Mouse (Mus musculus) liver, embryonic 14.5 days (tissue): ENCODE measurements around the gene Rpl41. TPM values are rescaled to one million over a fixed set of nuclear protein-coding genes. Genes with fewer than 3 reads are reported as not detected.
"Not testable (repeated sequence)": the region's sequence is repeated elsewhere in the genome, so short reads cannot be mapped to it uniquely, and the experiment has no call there.

Experiments
- ATAC-seq: fragments of 200-750 bp; cut with Nextera tagmentation; 2 replicates; pipeline ENCODE4 v1.8.0; 2017; ENCODE audit warnings: moderate number of reproducible peaks, mild to moderate bottlenecking, moderate library complexity; ENCODE audit not compliant: insufficient read depth
- DNase-seq, 3 experiments: peaks; one replicate each; pipeline ENCODE4 v3.0.0-alpha.2; 2012 to 2013; ENCODE audit warnings: low read depth in 3 of 3, low spot score in 3 of 3
- H3K27ac ChIP-seq: fragments of 300-500 bp; sonication (generic); 2 replicates; pipeline ENCODE4 v1.5.1; 2014; ENCODE audit warnings: moderate library complexity, mild to moderate bottlenecking, control low read depth, inconsistent platforms
- H3K27me3 ChIP-seq: fragments of 300-500 bp; sonication (generic); 2 replicates; pipeline ENCODE4 v1.6.1; 2014; ENCODE audit warnings: mild to moderate bottlenecking, low read length, moderate library complexity; ENCODE audit not compliant: control insufficient read depth, insufficient read depth
- H3K36me3 ChIP-seq: fragments of 300-500 bp; sonication (generic); replicated peaks from 2 replicates; pipeline ENCODE4 v1.6.1; 2014; ENCODE audit warnings: low read depth; ENCODE audit not compliant: control insufficient read depth, insufficient read depth
- H3K4me1 ChIP-seq, 2 experiments: fragments of 200-500 bp in 1 of 2; fragments of 300-500 bp in 1 of 2; sonication (generic) in 1 of 2; replicated peaks; 2 replicates each; pipeline ENCODE4 v1.6.1; 2012 to 2014; ENCODE audit warnings: antibody characterized with exemption in 1 of 2, inconsistent platforms in 1 of 2, low read length in 1 of 2; ENCODE audit not compliant: control insufficient read depth in 2 of 2, insufficient read depth in 2 of 2
- H3K4me2 ChIP-seq: fragments of 300-500 bp; sonication (generic); 2 replicates; pipeline ENCODE4 v1.6.1; 2014; ENCODE audit warnings: low read depth, mild to moderate bottlenecking, control low read depth, moderate library complexity
- H3K4me3 ChIP-seq, 2 experiments: fragments of 200-500 bp in 1 of 2; fragments of 300-500 bp in 1 of 2; sonication (generic) in 1 of 2; 2 replicates each; pipeline ENCODE4 v1.5.1; 2012 to 2014; ENCODE audit warnings: low read depth in 2 of 2, low read length in 2 of 2, mild to moderate bottlenecking in 2 of 2, control low read depth in 1 of 2, inconsistent platforms in 1 of 2, moderate library complexity in 1 of 2; ENCODE audit not compliant: insufficient read depth in 1 of 2
- H3K9ac ChIP-seq: fragments of 300-500 bp; sonication (generic); replicated peaks from 2 replicates; pipeline ENCODE4 v1.6.1; 2014; ENCODE audit warnings: mild to moderate bottlenecking, control low read depth, moderate library complexity
- H3K9me3 ChIP-seq: fragments of 300-500 bp; sonication (generic); 2 replicates; pipeline ENCODE4 v1.6.1; 2016; ENCODE audit warnings: low read length, mixed read lengths; ENCODE audit not compliant: control insufficient read depth
- CTCF ChIP-seq: IDR thresholded peaks from 2 replicates; pipeline ENCODE4 v1.5.1; 2016; ENCODE audit warnings: antibody characterized with exemption, low read depth, control low read depth
- EP300 ChIP-seq: IDR thresholded peaks from 2 replicates; pipeline ENCODE4 v1.6.1; 2016; ENCODE audit warnings: antibody characterized with exemption, low read depth
- WGBS: fragments of 180-500 bp; shearing (Covaris S2); extraction: QIAGEN DNeasy Blood & Tissue Kit; methylation state at CpG from one replicate; pipeline ENCODE4 v1.1.7; 2014; ENCODE audit not compliant: insufficient replicate concordance; 5-methylcytosine and 5-hydroxymethylcytosine counted together
- polyA plus RNA-seq, 2 experiments: library from polyadenylated mRNA; depleted of rRNA in 1 of 2; stranded (reverse) in 1 of 2; unstranded in 1 of 2; fragments of >200 nt; fragmentation: Nextera tagmentation in 1 of 2; extraction: Ambion mirVana in 1 of 2; gene quantifications; 2 replicates each; pipeline versions ENCODE4 v1.2.1 to v1.2.3; 2012 to 2014

Rpl41 gene
- polyA plus RNA-seq, 2 experiments, result 2,546 to 3,454 TPM

- TF ChIP-seq EP300 (no peak), CTCF (no peak)
- Histone ChIP-seq H3K9ac (no peak overlapping the region), H3K36me3 (peaks cover 46% of the 10 kb centered on the region), H3K4me3 (no peak overlapping the region), H3K4me1 (no peaks in the 10 kb centered on the region), H3K27me3 (no peaks in the 10 kb centered on the region), H3K4me2 (no peak overlapping the region), H3K9me3 (no peaks in the 10 kb centered on the region), H3K27ac (no peak overlapping the region)
- WGBS, result 76% methylated on average over 6 of the region's 6 CpGs
- no peak for DNase-seq
- ATAC-seq, result no peak
Measured at GRCm38 (mm10) chr10:128556963-128557362, 7.9 kb upstream of the Rpl41 start.

GRCm38 (mm10) chr10:128556286-128556685 is 7.2 kb upstream of the Rpl41 start:
- Histone ChIP-seq H3K27ac (no peak overlapping the region), H3K9me3 (no peaks in the 10 kb centered on the region), H3K36me3 (peaks cover 40% of the 10 kb centered on the region), H3K27me3 (no peaks in the 10 kb centered on the region), H3K4me2 (no peak overlapping the region), H3K4me1 (no peaks in the 10 kb centered on the region), H3K4me3 (no peak overlapping the region), H3K9ac (no peak overlapping the region)
- DNase-seq, result no peak
- TF ChIP-seq EP300 (no peak), CTCF (peak; percentile 53)
- no peak for ATAC-seq

GRCm38 (mm10) chr10:128555567-128555966 is 6.5 kb upstream of the Rpl41 start:
- not testable (repeated sequence) for H3K4me3 ChIP-seq, H3K9ac ChIP-seq, H3K27ac ChIP-seq, H3K27me3 ChIP-seq, H3K9me3 ChIP-seq, DNase-seq, H3K4me2 ChIP-seq, ATAC-seq, H3K4me1 ChIP-seq
- peaks cover 33% of the 10 kb centered on the region for H3K36me3 ChIP-seq
- 9% methylated on average over 1 of the region's 1 CpGs for WGBS

- H3K4me2 ChIP-seq, H3K36me3 ChIP-seq, H3K27me3 ChIP-seq, H3K9ac ChIP-seq, H3K9me3 ChIP-seq, H3K27ac ChIP-seq, DNase-seq, ATAC-seq, H3K4me3 ChIP-seq: not testable (repeated sequence)
- WGBS, result 54% methylated on average over 11 of the region's 11 CpGs
- peaks cover 0 to 11% of the 10 kb centered on the region in 2 experiments; a peak in 3 of 4 replicates for H3K4me1 ChIP-seq
Measured at GRCm38 (mm10) chr10:128550144-128550823, 1.2 kb upstream of the Rpl41 start.

- H3K27me3 ChIP-seq, DNase-seq, H3K9ac ChIP-seq, ATAC-seq, H3K36me3 ChIP-seq, H3K9me3 ChIP-seq: not testable (repeated sequence)
- H3K4me3 ChIP-seq, result peak overlapping the region; percentile 20 to 86; a peak in 2 of 4 replicates
- H3K27ac ChIP-seq, result peak overlapping the region; percentile 68
- peaks cover 0 to 11% of the 10 kb centered on the region in 2 experiments; a peak in 3 of 4 replicates for H3K4me1 ChIP-seq
- H3K4me2 ChIP-seq, result peak overlapping the region; percentile 96
- WGBS, result 60% methylated on average over 6 of the region's 6 CpGs
Measured at GRCm38 (mm10) chr10:128549682-128550057, 565 bp upstream of the Rpl41 start.

GRCm38 (mm10) chr10:128548051-128548791 is 884 bp downstream of the Rpl41 start:
- H3K4me1 ChIP-seq, result peaks cover 0 to 11% of the 10 kb centered on the region in 2 experiments; a peak in 3 of 4 replicates
- under 1% methylated on average over 27 of the region's 30 CpGs for WGBS
- H3K27ac ChIP-seq, result peak overlapping the region; percentile 92
- H3K4me3 ChIP-seq, result peak overlapping the region; percentile 74 to 86
- H3K9me3 ChIP-seq, DNase-seq, ATAC-seq, H3K27me3 ChIP-seq: not testable (repeated sequence)
- H3K36me3 ChIP-seq, result peaks cover 20% of the 10 kb centered on the region
- H3K9ac ChIP-seq, result peak overlapping the region; percentile 95
- H3K4me2 ChIP-seq, result peak overlapping the region; percentile 96
